Mouse (Mus musculus): ENCODE results near the gene Olfr988. TPM values are rescaled to one million over a fixed set of nuclear protein-coding genes. Genes with fewer than 3 reads are reported as not detected.
"Not testable (repeated sequence)": the region's sequence is repeated elsewhere in the genome, so short reads cannot be mapped to it uniquely, and the experiment has no call there.

Gene Olfr988
- not detected in 2 replicates for polyA plus RNA-seq (2015; fragmentation: Nextera tagmentation; extraction: Ambion mirVana)

- H3K4me3 ChIP-seq; H3K4me2 ChIP-seq; H3K4me1 ChIP-seq (replicated peaks); H3K36me3 ChIP-seq; H3K9me3 ChIP-seq (replicated peaks); H3K27ac ChIP-seq; H3K27me3 ChIP-seq; H3K9ac ChIP-seq; ATAC-seq (replicated peaks; ENCODE audit: insufficient number of reproducible peaks, insufficient read depth, low FRiP score, low read depth): not testable (repeated sequence)
Observed at GRCm38 (mm10) chr2:85363127-85363526, at the start of gene Olfr988. Olfr988 (minus strand) TSS chr2:85363227.

GRCm38 (mm10) chr2:85409369-85409768 is 46.3 kb upstream of the Olfr988 start, which contains the start of gene Olfr992:
Olfr992 (minus strand) TSS chr2:85409469.
- no peak within 1 kb of the TSS for H3K27ac ChIP-seq
- H3K4me2 ChIP-seq: no peak within 1 kb of the TSS
- no peak for ATAC-seq (replicated peaks; ENCODE audit: insufficient number of reproducible peaks, insufficient read depth, low FRiP score, low read depth)
- no peak within 1 kb of the TSS for H3K9ac ChIP-seq
- H3K4me3 ChIP-seq: no peak within 1 kb of the TSS
- no peaks in the 10 kb centered on the region for H3K4me1 ChIP-seq (replicated peaks)
- WGBS: 44% methylated on average over 2 of the region's 2 CpGs
- no peaks in the 10 kb centered on the region for H3K36me3 ChIP-seq
- no peaks in the 10 kb centered on the region for H3K27me3 ChIP-seq
- no peaks in the 10 kb centered on the region for H3K9me3 ChIP-seq (replicated peaks)

GRCm38 (mm10) chr2:85339972-85340371 is 23.1 kb downstream of the Olfr988 start:
- no peak overlapping the region for H3K9ac ChIP-seq
- H3K4me3 ChIP-seq: no peak overlapping the region
- no peaks in the 10 kb centered on the region for H3K4me1 ChIP-seq (replicated peaks)
- no peak overlapping the region for H3K27ac ChIP-seq
- no peaks in the 10 kb centered on the region for H3K36me3 ChIP-seq
- no peaks in the 10 kb centered on the region for H3K9me3 ChIP-seq (replicated peaks)
- no peak for ATAC-seq (replicated peaks; ENCODE audit: insufficient number of reproducible peaks, insufficient read depth, low FRiP score, low read depth)
- 51% methylated on average over 7 of the region's 7 CpGs for WGBS
- H3K4me2 ChIP-seq: no peak overlapping the region
- no peaks in the 10 kb centered on the region for H3K27me3 ChIP-seq

- not testable (repeated sequence) for H3K4me3 ChIP-seq; H3K9ac ChIP-seq; H3K27ac ChIP-seq; H3K27me3 ChIP-seq; H3K9me3 ChIP-seq (replicated peaks); H3K4me2 ChIP-seq; H3K4me1 ChIP-seq (replicated peaks); H3K36me3 ChIP-seq; ATAC-seq (replicated peaks; ENCODE audit: insufficient number of reproducible peaks, insufficient read depth, low FRiP score, low read depth)
Observed at GRCm38 (mm10) chr2:85339215-85339614, 23.8 kb downstream of the Olfr988 start, which contains the start of gene Olfr987. Olfr987 (minus strand) TSS chr2:85339315.

GRCm38 (mm10) chr2:85319106-85319505 is 43.9 kb downstream of the Olfr988 start:
- H3K9ac ChIP-seq: no peak overlapping the region
- H3K4me2 ChIP-seq: no peak overlapping the region
- H3K27ac ChIP-seq: no peak overlapping the region
- no peaks in the 10 kb centered on the region for H3K4me1 ChIP-seq (replicated peaks)
- H3K36me3 ChIP-seq: no peaks in the 10 kb centered on the region
- no peak overlapping the region for H3K4me3 ChIP-seq
- WGBS: 58% methylated on average over 1 of the region's 1 CpGs
- no peaks in the 10 kb centered on the region for H3K27me3 ChIP-seq
- ATAC-seq (replicated peaks; ENCODE audit: insufficient number of reproducible peaks, insufficient read depth, low FRiP score, low read depth): no peak
- H3K9me3 ChIP-seq (replicated peaks): no peaks in the 10 kb centered on the region

Other genes starting within 250 kb of the Olfr988 start
- gene Aplnr, start 227.0 kb downstream of the Olfr988 start, polyA plus RNA-seq (2015; fragmentation: Nextera tagmentation; extraction: Ambion mirVana): 36.0 and 47.7 TPM in 2 replicates
- 0.37 and 0.48 TPM in 2 replicates for gene Lrrc55, start 166.0 kb downstream of the Olfr988 start, polyA plus RNA-seq (2015; fragmentation: Nextera tagmentation; extraction: Ambion mirVana)
- gene Olfr987, start 23.9 kb downstream of the Olfr988 start, polyA plus RNA-seq (2015; fragmentation: Nextera tagmentation; extraction: Ambion mirVana): not detected in 2 replicates
- gene Olfr992, start 46.2 kb upstream of the Olfr988 start, polyA plus RNA-seq (2015; fragmentation: Nextera tagmentation; extraction: Ambion mirVana): not detected in 2 replicates
- gene Olfr993, start 51.6 kb upstream of the Olfr988 start, polyA plus RNA-seq (2015; fragmentation: Nextera tagmentation; extraction: Ambion mirVana): not detected in 2 replicates
- gene Olfr994, start 73.2 kb upstream of the Olfr988 start, polyA plus RNA-seq (2015; fragmentation: Nextera tagmentation; extraction: Ambion mirVana): not detected in 2 replicates
- not detected in 2 replicates for gene Olfr995, start 80.4 kb upstream of the Olfr988 start, polyA plus RNA-seq (2015; fragmentation: Nextera tagmentation; extraction: Ambion mirVana)
- gene 4833423E24Rik, start 155.8 kb upstream of the Olfr988 start, polyA plus RNA-seq (2015; fragmentation: Nextera tagmentation; extraction: Ambion mirVana): 0.15 and 0.29 TPM in 2 replicates
- gene Olfr996, start 216.0 kb upstream of the Olfr988 start, polyA plus RNA-seq (2015; fragmentation: Nextera tagmentation; extraction: Ambion mirVana): not detected in 2 replicates
- not detected in 2 replicates for gene Olfr998, start 225.7 kb upstream of the Olfr988 start, polyA plus RNA-seq (2015; fragmentation: Nextera tagmentation; extraction: Ambion mirVana)
- gene Olfr1000, start 248.7 kb upstream of the Olfr988 start, polyA plus RNA-seq (2015; fragmentation: Nextera tagmentation; extraction: Ambion mirVana): not detected in 2 replicates

All from heart, embryonic 15.5 days (tissue).